Mouse (Mus musculus) cerebellum, adult 2 months (tissue): ENCODE measurements around the gene Atrnl1.

Source experiments
- CTCF ChIP-seq: fragments of 200-500 bp; IDR thresholded peaks from 2 replicates; pipeline ENCODE4 v1.5.1; 2011; ENCODE audit warnings: low read depth, mild to moderate bottlenecking, control low read depth, low read length, moderate library complexity, borderline replicate concordance; ENCODE audit not compliant: insufficient read depth
- POLR2A ChIP-seq: fragments of 200-500 bp; IDR thresholded peaks from 2 replicates; pipeline ENCODE4 v1.6.1; 2011; ENCODE audit warnings: low read length, control low read depth, borderline replicate concordance; ENCODE audit not compliant: insufficient read depth

- TF ChIP-seq POLR2A: no peak
- no peak for TF ChIP-seq CTCF
Observed at GRCm38 (mm10) chr19:57591631-57592030, 19.2 kb upstream of the Atrnl1 start.
